In the genomic region with DNA sequence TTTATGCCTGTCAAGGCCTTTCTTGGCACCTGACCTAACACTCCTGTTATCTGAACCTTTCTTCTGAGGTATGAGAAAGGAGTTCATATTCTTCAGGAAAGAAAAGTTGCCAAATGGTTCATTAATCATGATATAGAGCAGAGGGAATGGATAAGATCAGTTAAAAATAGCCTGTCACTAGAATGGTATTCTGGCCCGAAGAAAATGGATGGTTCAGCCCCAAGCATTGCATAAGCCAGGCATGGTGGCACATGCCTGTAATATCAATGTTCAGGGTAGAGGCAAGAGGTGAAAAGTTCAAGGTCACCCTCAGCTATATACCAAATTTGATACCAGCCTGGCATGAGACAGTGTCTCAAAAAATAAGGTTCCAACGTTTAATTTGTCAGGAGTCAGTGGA, we compare ENCODE assay signal across 23 mouse cellular contexts.
"Had no signal": no experiment of that assay in that cellular context is flagged by ENCODE, and none has a peak within 500 bp of the region (broad histone marks: within the 10 kb centered on the region; RNA-seq: fewer than 3 reads in every experiment).

No protein-coding gene starts in this region.

- H3K4me1 ChIP-seq: hindbrain, embryonic 13.5 days; hindbrain, embryonic 15.5 days; limb, embryonic 13.5 days; limb, embryonic 15.5 days; liver, embryonic 12.5 days had no signal

- H3K9me3 ChIP-seq: heart, embryonic 13.5 days; heart, embryonic 15.5 days; hindbrain, embryonic 13.5 days; hindbrain, embryonic 15.5 days; limb, embryonic 13.5 days; limb, embryonic 15.5 days; liver, embryonic 12.5 days had no signal

- H3K27me3 ChIP-seq: heart, embryonic 13.5 days; heart, embryonic 15.5 days; hindbrain, embryonic 13.5 days; hindbrain, embryonic 15.5 days; limb, embryonic 13.5 days; limb, embryonic 15.5 days; liver, embryonic 12.5 days had no signal

- DNase-seq: gastrocnemius, postnatal 14 days; gastrocnemius, postnatal 36 days; heart, adult 11 months; heart, adult 2 months; heart, postnatal 14 days; heart, postnatal 36 days; kidney, adult 11 months; kidney, adult 8-10 months; kidney, postnatal 14 days; layer of hippocampus, adult 9-11 months; layer of hippocampus, postnatal 36 days; left cerebral cortex, postnatal 4 days had no signal

- ATAC-seq: hindbrain, postnatal 0 days; intestine, embryonic 16.5 days; liver, embryonic 12.5 days had no signal

- H3K4me3 ChIP-seq: heart, adult 2 months; heart, embryonic 13.5 days; heart, embryonic 15.5 days; hindbrain, embryonic 13.5 days; hindbrain, embryonic 15.5 days; limb, embryonic 13.5 days; limb, embryonic 15.5 days; liver, embryonic 12.5 days had no signal

- H3K4me2 ChIP-seq: heart, embryonic 11.5 days; heart, embryonic 13.5 days; heart, embryonic 15.5 days; hindbrain, embryonic 13.5 days; hindbrain, embryonic 15.5 days; limb, embryonic 13.5 days; limb, embryonic 15.5 days; liver, embryonic 12.5 days had no signal

- H3K9ac ChIP-seq: heart, embryonic 13.5 days; heart, embryonic 15.5 days; hindbrain, embryonic 13.5 days; hindbrain, embryonic 15.5 days; limb, embryonic 13.5 days; limb, embryonic 15.5 days; liver, embryonic 12.5 days; liver, embryonic 14.5 days had no signal

- H3K27ac ChIP-seq: heart, adult 2 months; heart, embryonic 13.5 days; heart, embryonic 15.5 days; hindbrain, embryonic 13.5 days; hindbrain, embryonic 15.5 days; hindbrain, postnatal 0 days; limb, embryonic 13.5 days; limb, embryonic 15.5 days; liver, embryonic 12.5 days; liver, embryonic 14.5 days had no signal

- H3K36me3 ChIP-seq: heart, embryonic 13.5 days; heart, embryonic 15.5 days; hindbrain, embryonic 13.5 days; hindbrain, embryonic 15.5 days; limb, embryonic 13.5 days; limb, embryonic 15.5 days; liver, embryonic 12.5 days had no signal
